Mouse (Mus musculus): ENCODE results near the gene Rab3il1.

Rab3il1 gene

GRCm38 (mm10) chr19:10059911-10060567, 58.6 kb downstream of the Rab3il1 start:
- DNase-seq (ENCODE audit: low spot score in 2 of 2), result peak in 1 of 2 experiments; percentile 60

DNA sequence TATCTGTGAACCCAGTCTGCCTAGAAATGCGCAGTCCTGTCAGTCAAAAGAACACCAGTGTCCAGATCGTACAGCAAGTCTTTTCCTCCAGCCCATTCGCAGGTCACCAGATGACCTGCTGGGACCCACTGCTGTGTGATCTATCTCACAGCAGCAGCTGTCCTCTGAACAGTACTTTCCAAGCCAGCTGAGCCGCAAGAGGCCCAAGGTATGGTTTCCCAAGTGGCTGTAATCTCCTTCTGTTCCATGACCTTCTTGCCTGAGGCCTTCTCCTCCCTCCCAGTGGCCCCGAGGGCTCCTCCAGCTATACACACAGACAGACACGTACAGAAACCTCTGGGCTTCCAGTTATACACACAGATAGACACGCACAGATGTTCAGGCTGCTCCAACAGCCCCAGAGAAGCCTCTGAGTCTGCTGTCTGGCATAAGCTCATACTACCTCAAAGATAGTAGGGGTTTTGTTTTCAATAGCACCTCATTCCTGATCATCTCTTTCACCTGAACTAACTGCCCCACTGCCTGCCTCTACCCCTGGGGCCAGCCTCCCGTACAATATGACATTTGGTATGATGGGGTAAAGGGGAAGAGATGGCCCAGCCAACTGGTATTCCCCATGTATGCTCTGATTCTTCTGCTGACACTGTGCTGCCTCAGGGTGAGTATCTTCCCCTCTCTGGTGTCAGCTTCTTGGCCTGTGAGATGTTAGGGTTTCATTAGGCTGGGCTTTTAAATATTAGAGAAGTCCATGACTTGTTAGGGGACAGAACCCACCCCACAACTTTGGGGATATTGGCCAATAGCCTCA, 59.5 kb downstream of the Rab3il1 start:
- no peak for DNase-seq (ENCODE audit: low spot score in 2 of 2)

DNA sequence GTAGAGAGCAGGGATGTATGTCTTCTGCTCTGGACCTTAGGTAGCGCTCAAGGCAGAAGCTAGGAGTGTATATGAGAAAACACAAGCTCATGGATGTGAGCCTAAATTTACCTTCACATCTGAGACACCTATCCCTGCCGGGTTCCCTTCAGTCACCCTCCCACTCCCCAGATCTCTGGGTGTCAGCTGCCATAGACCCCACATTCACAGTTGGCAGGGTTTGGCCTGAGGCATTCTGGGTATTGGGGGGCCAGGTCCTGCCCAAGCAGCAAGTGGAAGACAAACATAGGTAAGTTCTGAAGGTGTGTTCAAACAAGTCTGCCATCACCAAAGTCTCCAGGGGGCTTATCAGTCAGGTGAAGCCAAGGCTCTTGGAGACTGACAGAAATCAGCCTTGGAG, 60.2 kb downstream of the Rab3il1 start:
- DNase-seq (ENCODE audit: low spot score in 2 of 2), result no peak

DNA sequence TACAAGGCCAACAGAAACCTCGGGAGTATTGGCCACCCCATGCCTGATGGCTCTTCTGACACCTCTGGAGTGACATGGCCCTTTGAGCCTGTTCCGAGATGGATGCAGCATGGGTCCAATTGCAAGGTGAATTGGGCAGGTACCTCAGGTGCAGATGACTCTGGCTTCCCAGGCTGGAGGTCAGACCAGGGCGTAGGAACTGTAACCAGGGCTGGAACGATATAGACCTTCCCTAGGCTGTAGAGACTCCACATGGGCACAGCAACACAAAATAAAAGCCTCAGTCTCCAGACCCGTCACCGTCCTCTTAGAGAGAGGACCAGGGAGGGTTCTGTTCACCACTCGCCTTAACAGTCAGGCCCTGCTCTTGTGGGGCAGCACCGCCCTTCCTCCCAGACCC, 60.8 kb downstream of the Rab3il1 start:
- no peak for DNase-seq (ENCODE audit: low spot score in 2 of 2)

GRCm38 (mm10) chr19:10062862-10063261, 61.4 kb downstream of the Rab3il1 start:
- no peak for DNase-seq (ENCODE audit: low spot score in 2 of 2)

- no peak for DNase-seq (ENCODE audit: low spot score in 2 of 2)
Observed at GRCm38 (mm10) chr19:10064173-10065012, 62.9 kb downstream of the Rab3il1 start.

GRCm38 (mm10) chr19:10065465-10066188, 64.2 kb downstream of the Rab3il1 start:
- DNase-seq (ENCODE audit: low spot score in 2 of 2), result no peak

DNA sequence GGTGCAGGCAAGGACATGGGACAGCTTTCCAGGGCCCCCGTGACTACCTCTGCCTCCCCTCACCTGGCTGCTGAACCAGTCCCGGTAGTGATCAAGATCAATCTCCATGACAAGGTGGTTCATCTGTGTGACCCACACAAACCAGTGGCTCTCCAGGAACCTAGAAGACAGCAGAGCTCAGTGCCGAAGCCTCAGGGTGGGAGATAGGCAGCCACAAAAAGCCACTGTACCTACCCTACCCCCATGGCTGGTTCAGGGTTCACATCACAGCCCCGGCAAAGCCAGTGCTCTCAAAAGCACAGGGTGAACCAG, 64.7 kb downstream of the Rab3il1 start:
- DNase-seq (ENCODE audit: low spot score in 2 of 2), result no peak

DNA sequence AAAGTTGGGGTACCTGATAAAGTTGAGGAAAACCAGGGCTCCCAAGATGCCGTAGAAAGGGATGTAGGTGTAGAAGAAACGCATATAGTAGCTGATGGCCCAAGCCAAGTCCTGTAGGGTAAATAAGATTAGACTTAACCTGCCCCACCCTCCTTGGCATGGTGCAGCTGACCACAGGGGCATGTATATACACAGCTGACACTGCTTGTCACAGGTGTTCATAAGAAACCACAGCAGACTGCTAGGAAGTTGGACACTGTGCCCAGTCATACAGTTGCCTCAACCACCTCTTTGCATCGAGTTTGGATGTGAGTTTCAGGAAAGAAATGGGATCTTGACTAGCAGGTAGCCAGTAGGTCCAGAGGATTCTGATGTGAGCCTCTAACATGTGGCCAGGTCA, 65.0 kb downstream of the Rab3il1 start:
- DNase-seq (ENCODE audit: low spot score in 2 of 2), result no peak

DNA sequence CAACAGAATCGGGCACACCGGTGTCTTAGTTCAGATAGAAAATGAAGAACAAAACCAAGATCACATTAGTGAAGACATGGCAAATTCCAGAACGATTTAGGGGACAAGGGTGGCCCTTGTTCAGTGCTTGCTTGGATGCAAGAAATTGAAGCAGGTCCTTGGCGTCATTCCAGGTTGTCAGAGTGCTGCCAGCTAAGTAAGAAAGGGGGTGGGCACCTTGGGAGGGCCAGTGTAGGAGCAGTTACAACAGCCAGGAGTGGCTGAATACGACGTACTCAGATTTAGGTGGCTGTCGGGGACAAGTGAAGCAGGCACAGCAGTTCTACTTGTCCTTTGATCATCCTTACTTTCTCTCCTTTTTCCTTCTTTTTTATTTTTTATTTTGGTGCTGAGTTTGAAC, 66.2 kb downstream of the Rab3il1 start:
- DNase-seq (ENCODE audit: low spot score in 2 of 2), result no peak

DNA sequence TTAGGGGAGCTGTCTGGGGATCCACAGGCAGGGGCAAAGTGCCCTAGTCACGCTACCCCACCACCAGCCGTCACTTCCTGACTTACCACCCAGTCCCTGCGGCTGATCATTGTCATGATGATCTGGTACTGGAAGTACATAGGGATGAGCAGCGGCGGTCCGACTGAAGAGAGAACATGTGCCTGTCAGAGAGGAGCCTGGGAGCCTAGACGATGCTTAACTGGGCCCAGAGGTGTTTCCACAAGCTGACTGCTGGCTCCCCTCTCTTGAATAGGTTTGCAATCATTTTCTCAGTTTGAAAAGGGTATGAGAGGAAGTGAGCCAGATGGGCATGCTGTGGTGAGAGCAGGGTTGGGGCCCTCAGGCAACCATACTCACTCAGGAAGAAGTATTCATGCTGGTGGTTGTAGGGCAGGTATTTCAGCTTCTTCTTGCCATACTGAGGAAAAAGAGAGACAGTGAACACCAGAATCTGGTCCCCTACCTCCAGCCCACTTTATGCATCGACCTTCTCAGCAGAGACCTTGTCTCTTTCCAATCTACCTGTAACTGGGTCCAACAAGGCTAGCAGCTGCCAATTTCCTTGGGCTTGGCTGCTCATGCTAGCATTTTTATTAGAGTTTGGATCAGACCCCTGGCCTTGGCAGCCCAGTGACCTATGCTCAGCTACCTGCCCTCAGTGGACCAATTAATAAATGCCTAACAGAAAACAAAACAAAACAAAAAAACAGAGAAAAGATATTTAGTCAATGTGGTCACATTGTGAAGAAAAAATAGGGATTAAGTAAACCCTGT, 68.9 kb downstream of the Rab3il1 start:
- no peak for DNase-seq (ENCODE audit: low spot score in 2 of 2)

DNA sequence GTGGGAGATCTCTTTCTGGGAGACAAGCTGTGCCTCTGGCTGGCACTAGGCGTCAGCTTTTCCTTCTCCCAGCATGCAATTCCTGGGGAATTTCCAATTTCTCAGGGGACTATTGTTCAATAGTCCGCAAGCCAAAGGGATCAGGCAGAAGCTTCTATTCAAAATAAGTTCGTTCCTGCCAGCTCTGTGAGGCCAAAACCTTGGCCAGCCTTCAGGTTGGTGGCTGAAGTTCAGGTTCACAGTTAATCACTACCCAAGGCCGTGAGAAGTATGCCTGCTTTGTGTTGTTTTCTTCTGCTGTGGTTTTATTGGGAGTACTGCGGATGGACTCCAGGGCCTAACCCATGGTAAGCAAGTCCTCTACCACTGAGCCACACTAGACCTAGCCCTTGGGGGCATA, 69.7 kb downstream of the Rab3il1 start:
- DNase-seq (ENCODE audit: low spot score in 2 of 2), result no peak

DNA sequence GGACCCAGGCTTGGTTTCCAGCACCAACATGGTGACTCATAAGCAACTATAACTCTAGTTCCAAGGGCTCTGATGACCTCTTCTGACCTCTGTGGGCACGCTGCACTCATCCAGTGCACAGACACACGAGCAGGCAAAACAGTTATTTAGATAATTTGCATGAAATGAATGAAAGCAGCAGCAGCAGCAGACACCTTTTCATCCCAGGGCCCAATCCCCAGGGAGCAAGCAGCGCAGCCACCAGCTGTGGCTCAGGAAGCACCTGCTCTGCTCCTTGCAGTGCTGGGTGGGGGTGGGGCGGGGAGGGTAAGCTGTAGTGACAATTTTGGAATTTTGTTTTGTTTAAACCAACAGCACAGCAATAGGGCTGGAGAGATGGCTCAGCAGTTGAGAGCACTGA, 70.4 kb downstream of the Rab3il1 start:
- no peak for DNase-seq (ENCODE audit: low spot score in 2 of 2)

DNA sequence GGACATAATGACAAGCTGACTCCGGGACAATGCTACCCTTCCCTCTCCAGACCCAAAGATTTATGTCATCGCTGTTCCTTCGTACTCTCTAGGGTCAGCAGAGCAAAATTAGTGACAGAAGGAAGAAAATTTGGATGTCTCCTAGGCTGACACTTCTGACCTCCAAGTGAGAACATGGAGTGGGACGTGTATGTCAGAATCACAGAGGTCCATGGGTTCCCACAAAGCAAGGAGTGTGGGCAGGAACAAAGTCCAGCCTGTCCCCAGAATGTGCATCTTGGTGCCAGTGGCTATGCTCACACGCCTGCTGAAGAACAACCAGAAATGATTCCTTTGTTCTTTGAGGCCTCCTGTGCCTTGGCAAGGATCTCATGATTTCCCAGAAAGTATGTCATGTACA, 71.7 kb downstream of the Rab3il1 start:
- no peak for DNase-seq (ENCODE audit: low spot score in 2 of 2)

- no peak for DNase-seq (ENCODE audit: low spot score in 2 of 2)
Observed at GRCm38 (mm10) chr19:10078392-10078791, 76.9 kb downstream of the Rab3il1 start.

- no peak for DNase-seq (ENCODE audit: low spot score in 2 of 2)
Observed at GRCm38 (mm10) chr19:10080384-10080783, 78.9 kb downstream of the Rab3il1 start.

- DNase-seq (ENCODE audit: low spot score in 2 of 2), result no peak
Observed at GRCm38 (mm10) chr19:10082105-10082504, 80.6 kb downstream of the Rab3il1 start.

DNA sequence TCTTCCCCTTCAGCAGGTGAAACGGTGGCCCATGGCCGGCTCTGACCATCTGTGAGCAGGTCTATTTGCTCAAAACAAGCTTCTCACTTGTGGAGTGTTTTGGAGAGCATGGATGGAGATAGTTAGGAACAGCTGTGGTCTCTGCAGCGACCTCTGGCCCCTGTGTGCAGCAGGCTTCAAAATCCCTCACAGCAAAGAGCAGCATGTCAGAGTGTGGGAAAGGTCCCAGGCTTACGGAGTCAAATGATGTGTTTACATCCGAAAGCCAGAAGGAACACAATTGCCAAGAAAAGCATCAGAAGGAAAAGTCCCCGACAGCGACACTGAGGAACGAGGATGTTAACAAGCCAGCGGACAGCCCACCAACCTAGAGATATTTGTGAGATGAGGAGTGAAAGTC, 84.0 kb downstream of the Rab3il1 start:
- DNase-seq (ENCODE audit: low spot score in 2 of 2), result no peak

- DNase-seq (ENCODE audit: low spot score in 2 of 2), result no peak
Observed at GRCm38 (mm10) chr19:10086976-10087375, 85.5 kb downstream of the Rab3il1 start.
